Mouse (Mus musculus) midbrain, embryonic 13.5 days (tissue): Measurements from ENCODE around the gene Nhsl1. TPM values are rescaled to one million over a fixed set of nuclear protein-coding genes. Genes with fewer than 3 reads are reported as not detected.

Experiments used
- ATAC-seq: fragments of 200-750 bp; cut with Nextera tagmentation; 2 replicates; pipeline ENCODE4 v1.8.0; 2017; ENCODE audit warnings: mild to moderate bottlenecking, moderate TSS enrichment, moderate library complexity
- H3K27ac ChIP-seq: fragments of 300-500 bp; sonication (generic); 2 replicates; pipeline ENCODE4 v1.5.1; 2015; ENCODE audit warnings: inconsistent platforms, mild to moderate bottlenecking, moderate library complexity
- H3K27me3 ChIP-seq: fragments of 300-500 bp; sonication (generic); 2 replicates; pipeline ENCODE4 v1.6.1; 2015; ENCODE audit warnings: mild to moderate bottlenecking, inconsistent platforms
- H3K36me3 ChIP-seq: fragments of 300-500 bp; sonication (generic); 2 replicates; pipeline ENCODE4 v1.6.1; 2015; ENCODE audit warnings: mild to moderate bottlenecking, inconsistent platforms
- H3K4me1 ChIP-seq: fragments of 300-500 bp; sonication (generic); replicated peaks from 2 replicates; pipeline ENCODE4 v1.6.1; 2015; ENCODE audit warnings: inconsistent platforms
- H3K4me2 ChIP-seq: fragments of 300-500 bp; sonication (generic); replicated peaks from 2 replicates; pipeline ENCODE4 v1.6.1; 2015; ENCODE audit warnings: moderate library complexity, mild to moderate bottlenecking, inconsistent platforms
- H3K4me3 ChIP-seq: fragments of 300-500 bp; sonication (generic); replicated peaks from 2 replicates; pipeline ENCODE4 v1.5.1; 2015; ENCODE audit warnings: mild to moderate bottlenecking, inconsistent platforms
- H3K9ac ChIP-seq: fragments of 300-500 bp; sonication (generic); replicated peaks from 2 replicates; pipeline ENCODE4 v1.6.1; 2015; ENCODE audit warnings: mild to moderate bottlenecking, inconsistent platforms
- H3K9me3 ChIP-seq: fragments of 300-500 bp; sonication (generic); 2 replicates; pipeline ENCODE4 v1.6.1; 2016; ENCODE audit warnings: mild to moderate bottlenecking, inconsistent platforms
- WGBS: fragments of 180-500 bp; shearing (Covaris S2); methylation state at CpG from one replicate; pipeline ENCODE4 v1.1.7; 2015; 5-methylcytosine and 5-hydroxymethylcytosine counted together
- polyA plus RNA-seq: library from polyadenylated mRNA; unstranded; fragments of >200 nt; fragmentation: Nextera tagmentation; extraction: Ambion mirVana; gene quantifications from 2 replicates; pipeline ENCODE4 v1.2.1, GENCODE M21; 2015

Nhsl1 gene
- polyA plus RNA-seq, result 14.3 TPM in 2 replicates

DNA sequence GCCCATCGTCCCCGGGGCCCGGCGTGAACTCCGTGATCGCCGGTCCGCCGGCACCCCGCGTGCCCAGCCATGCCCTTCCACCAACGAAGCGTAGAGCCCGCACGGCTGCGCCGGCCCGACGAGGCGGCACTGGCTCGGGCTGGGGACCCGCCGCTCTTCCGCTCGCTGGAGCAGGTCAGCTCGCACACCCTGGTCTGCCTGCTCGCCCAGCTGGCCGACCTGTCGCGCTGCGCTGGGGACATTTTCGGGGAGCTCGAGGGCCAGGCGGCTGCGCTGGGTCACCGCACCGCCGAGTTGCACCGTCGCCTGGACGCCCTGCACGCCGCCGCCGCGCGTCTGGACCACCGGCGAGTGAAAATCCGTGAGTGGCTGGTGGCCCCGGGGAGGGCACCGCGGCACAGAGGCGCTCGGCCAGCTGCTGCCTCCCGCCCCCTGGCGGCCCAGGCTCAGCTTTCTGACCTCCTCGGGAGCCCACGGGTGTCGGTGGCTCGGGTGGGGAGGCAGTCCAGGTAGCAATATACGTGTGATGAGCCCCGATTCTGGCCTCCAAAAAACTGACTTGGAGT is at the start of gene Nhsl1:
Nhsl1 (plus strand) TSS at position 70 of the 566 bp plus-strand sequence.
- under 1% methylated on average over 56 of the region's 63 CpGs for WGBS
- peak; percentile 86 for ATAC-seq
- H3K4me1 ChIP-seq, result peaks cover 10% of the 10 kb centered on the region

DNA sequence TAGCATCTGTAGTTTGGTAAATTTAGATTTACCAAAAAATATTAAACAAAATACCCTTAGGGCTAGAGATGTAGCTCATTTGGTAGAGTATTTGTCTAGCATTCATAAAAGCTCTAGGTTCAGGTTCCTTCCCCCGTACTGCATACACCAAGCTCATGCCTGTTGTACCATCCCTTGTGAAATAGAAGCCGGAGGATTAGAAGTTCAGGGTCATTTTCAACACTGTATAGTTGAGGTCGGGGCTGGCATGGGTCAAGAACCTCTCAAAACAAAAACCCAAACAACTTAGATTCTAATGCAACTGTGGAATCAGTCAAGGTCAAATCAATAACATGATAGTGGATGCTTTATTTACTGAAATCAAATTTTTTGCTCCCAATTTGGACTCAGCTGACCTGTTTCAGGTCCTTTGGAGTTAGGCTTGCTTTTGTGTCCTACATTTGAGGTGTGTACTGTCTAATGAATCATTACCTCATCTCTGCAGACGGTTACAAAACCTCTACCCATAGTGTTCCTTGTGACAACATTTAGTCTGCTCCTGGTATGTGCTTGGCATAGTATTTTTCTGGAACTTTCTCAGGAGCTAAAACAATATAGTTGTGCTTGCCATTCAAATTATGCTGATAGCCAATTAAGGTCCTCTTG is 42.6 kb upstream of the Nhsl1 start:
- Histone ChIP-seq H3K4me3 (no peak overlapping the region), H3K9me3 (0 out of 2 replicates have a peak, but pooled peaks cover 4% of the 10 kb centered on the region), H3K9ac (no peak overlapping the region), H3K27me3 (no peaks in the 10 kb centered on the region), H3K36me3 (no peaks in the 10 kb centered on the region), H3K4me1 (no peaks in the 10 kb centered on the region), H3K27ac (no peak overlapping the region), H3K4me2 (no peak overlapping the region)
- WGBS, result 91% methylated on average over 4 of the region's 4 CpGs
- no peak for ATAC-seq

More for the DNA sequence above, at the start of gene Nhsl1:
- Histone ChIP-seq H3K4me3 (peak within 1 kb of the TSS; percentile 74), H3K27ac (peak within 1 kb of the TSS; percentile 44), H3K9ac (peak within 1 kb of the TSS; percentile 80), H3K27me3 (peaks cover 19% of the 10 kb centered on the region; the same call in 1 of the 2 replicates), H3K36me3 (no peaks in the 10 kb centered on the region), H3K4me2 (peak within 1 kb of the TSS; percentile 95), H3K9me3 (no peaks in the 10 kb centered on the region)

DNA sequence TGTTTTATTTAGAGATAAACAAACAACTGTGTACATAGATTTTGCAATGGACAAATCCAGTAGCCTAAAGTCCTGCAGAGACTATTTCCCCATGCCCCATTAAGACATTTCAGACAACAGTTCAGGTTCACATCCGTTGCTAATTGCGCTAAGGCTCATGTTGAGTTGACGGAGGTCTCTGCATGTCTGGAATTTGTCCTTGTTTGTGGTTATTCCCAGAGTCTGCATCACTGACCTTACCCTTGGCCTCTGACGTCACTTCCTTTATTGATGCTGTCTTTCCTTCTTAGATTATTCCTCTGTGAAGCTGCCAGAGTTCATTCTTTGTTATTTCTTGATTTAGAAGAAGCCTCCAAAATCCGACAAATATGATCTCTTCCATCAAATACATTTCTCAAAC is 34.8 kb upstream of the Nhsl1 start:
- H3K36me3 ChIP-seq, result no peaks in the 10 kb centered on the region
- H3K27ac ChIP-seq, result no peak overlapping the region
- H3K4me2 ChIP-seq, result no peak overlapping the region
- 86% methylated on average over 5 of the region's 5 CpGs for WGBS
- no peak overlapping the region for H3K4me3 ChIP-seq
- H3K9ac ChIP-seq, result no peak overlapping the region
- ATAC-seq, result no peak
- no peaks in the 10 kb centered on the region for H3K27me3 ChIP-seq
- no peaks in the 10 kb centered on the region for H3K9me3 ChIP-seq
- no peaks in the 10 kb centered on the region for H3K4me1 ChIP-seq

DNA sequence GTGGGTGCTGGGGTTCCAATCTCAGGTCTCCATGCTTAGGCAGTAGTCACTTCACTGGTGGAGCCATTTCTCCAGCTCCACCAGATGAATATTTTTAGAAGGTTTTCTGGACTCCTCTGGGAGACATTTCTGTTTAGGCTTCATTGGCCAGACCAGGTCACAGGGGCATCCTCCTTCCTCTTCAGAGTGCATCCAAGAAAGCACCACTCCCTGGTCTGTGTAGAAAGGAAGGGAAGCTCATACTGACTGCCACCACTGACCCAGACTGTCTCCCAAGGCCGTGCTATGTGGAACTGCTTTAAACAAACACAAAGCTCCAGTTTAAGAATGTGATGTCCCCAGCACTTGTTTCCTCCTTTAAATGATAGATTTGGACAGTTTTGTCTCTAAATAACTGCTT is 29.3 kb upstream of the Nhsl1 start:
- H3K4me1 ChIP-seq, result no peaks in the 10 kb centered on the region
- no peak for ATAC-seq
- no peak overlapping the region for H3K9ac ChIP-seq
- WGBS, result 92% methylated on average over 1 of the region's 1 CpGs
- no peaks in the 10 kb centered on the region for H3K9me3 ChIP-seq
- no peak overlapping the region for H3K4me3 ChIP-seq
- no peaks in the 10 kb centered on the region for H3K36me3 ChIP-seq
- no peak overlapping the region for H3K4me2 ChIP-seq
- no peaks in the 10 kb centered on the region for H3K27me3 ChIP-seq
- no peak overlapping the region for H3K27ac ChIP-seq

DNA sequence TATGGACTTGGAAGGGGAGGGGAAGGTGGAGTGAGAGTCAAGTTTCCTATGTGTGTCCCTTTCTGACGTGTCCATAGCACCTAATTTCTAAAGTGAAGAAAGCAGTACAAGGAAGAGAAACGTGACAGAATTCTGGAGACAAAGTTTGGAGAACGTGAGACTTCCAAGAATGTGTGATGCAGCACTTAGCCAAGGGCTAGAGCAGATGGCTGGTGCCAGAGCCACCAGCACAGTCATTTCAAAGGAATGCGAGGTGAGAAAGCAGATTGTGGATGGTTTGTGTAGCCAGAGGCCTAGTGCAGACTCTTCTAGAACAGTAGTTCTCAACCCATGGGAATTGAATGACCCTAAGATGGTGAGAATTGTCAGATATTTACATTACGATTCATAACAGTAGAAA is 13.7 kb upstream of the Nhsl1 start:
- no peaks in the 10 kb centered on the region for H3K36me3 ChIP-seq
- no peak overlapping the region for H3K4me2 ChIP-seq
- H3K9ac ChIP-seq, result no peak overlapping the region
- no peaks in the 10 kb centered on the region for H3K9me3 ChIP-seq
- H3K4me1 ChIP-seq, result no peaks in the 10 kb centered on the region
- no peak overlapping the region for H3K27ac ChIP-seq
- no peak for ATAC-seq
- WGBS, result 87% methylated on average over 5 of the region's 5 CpGs
- no peak overlapping the region for H3K4me3 ChIP-seq
- no peaks in the 10 kb centered on the region for H3K27me3 ChIP-seq

DNA sequence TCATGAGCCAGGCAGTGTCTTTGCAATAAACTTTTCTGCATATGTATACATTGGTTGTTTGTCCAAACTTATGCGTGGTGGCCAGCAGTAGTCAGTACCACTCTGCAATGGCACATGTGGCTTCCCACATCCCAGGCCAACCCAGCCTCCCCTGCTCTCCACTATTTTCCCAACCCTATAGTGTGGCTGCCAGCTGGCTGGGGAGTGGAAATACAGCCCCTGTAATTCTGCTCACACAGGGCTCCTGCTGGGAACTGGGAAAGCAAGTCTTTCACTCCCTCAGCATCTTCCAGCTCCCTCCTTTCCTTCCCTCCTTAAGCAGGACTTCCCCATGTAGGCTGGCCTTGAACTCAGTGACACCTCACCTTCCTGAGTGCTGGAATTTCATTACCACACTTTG is 3.7 kb upstream of the Nhsl1 start:
- WGBS, result 87% methylated on average over 1 of the region's 1 CpGs
- no peak overlapping the region for H3K4me3 ChIP-seq
- no peak overlapping the region for H3K27ac ChIP-seq
- no peak for ATAC-seq
- H3K4me1 ChIP-seq, result peaks cover 10% of the 10 kb centered on the region
- H3K27me3 ChIP-seq, result peaks cover 19% of the 10 kb centered on the region; the same call in 1 of the 2 replicates
- H3K4me2 ChIP-seq, result no peak overlapping the region
- no peak overlapping the region for H3K9ac ChIP-seq
- no peaks in the 10 kb centered on the region for H3K9me3 ChIP-seq
- H3K36me3 ChIP-seq, result no peaks in the 10 kb centered on the region

DNA sequence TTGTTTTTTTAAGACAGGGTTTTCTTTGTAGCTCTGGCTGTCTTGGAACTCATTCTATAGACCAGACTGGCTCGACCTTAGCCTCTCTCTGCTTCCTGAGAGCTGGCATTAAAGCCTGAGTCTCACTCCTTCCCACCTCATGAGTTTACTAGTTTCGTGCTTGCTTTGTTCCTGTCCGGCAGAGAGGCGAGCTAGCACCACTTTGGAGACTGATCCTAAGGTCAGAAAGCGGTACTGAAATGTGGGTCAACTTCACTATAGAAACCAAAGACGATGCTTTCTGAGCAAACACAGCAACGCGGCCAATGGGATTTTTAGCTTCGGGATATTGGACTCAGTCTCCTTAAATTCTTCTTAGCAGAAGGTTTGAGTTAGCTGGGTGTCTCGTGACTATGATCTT is 1.3 kb upstream of the Nhsl1 start:
- H3K9ac ChIP-seq, result no peak overlapping the region
- H3K36me3 ChIP-seq, result no peaks in the 10 kb centered on the region
- no peaks in the 10 kb centered on the region for H3K9me3 ChIP-seq
- no peak overlapping the region for H3K27ac ChIP-seq
- H3K4me1 ChIP-seq, result peaks cover 10% of the 10 kb centered on the region
- 49% methylated on average over 10 of the region's 10 CpGs for WGBS
- H3K27me3 ChIP-seq, result peaks cover 19% of the 10 kb centered on the region; the same call in 1 of the 2 replicates
- ATAC-seq, result no peak
- H3K4me2 ChIP-seq, result peak overlapping the region; percentile 95
- H3K4me3 ChIP-seq, result no peak overlapping the region

DNA sequence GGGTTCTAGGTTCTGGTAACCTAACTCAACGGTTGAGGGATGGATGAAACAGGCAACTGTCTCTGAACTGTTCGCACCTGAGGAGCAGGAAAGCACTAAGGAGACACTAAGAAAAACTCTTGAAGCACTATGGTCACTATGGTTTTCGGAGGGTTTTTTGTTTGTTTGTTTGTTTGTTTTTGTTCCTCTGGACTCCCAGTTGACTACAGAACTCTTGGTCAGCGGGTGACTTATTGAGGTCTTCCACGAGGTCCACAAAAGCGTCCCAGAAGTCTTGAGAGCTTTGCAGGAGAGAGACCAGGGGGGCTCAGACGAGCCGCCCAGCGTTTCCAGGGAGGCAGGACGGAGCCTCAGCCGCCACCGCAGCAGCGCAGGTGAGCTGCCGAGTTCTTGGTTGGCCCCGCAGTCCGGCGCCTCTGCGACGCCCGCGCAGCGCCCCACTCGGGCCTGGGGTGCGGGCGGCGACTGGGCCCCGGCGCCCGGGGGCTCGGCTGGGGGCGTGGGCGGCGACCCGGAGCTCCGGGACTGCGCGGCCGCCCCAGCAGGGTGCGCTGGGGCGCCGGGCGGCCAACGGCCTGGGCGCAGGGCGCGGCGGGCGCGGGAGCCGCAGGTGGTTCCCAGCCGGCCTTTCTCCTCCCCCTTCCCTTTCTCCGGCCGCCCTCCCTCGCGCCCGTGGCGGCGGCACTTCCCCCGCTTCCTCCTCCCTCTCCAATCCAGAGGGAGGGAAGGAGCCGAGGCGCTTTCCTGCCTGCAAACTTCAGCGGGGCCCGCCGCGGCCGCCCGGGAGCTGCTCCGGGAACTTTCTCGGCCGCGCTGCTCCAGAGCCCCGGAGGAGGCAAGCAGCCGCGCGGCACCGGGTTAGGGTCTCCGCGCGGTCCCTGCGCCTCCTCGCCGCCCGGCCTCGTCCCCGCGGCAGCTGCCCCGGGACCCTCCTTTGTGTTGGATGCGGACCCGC is 547 bp upstream of the Nhsl1 start:
- peak overlapping the region; percentile 80 for H3K9ac ChIP-seq
- no peaks in the 10 kb centered on the region for H3K36me3 ChIP-seq
- ATAC-seq, result peak; percentile 82
- peak overlapping the region; percentile 44 for H3K27ac ChIP-seq
- peaks cover 10% of the 10 kb centered on the region for H3K4me1 ChIP-seq
- peaks cover 19% of the 10 kb centered on the region; the same call in 1 of the 2 replicates for H3K27me3 ChIP-seq
- H3K4me3 ChIP-seq, result peak overlapping the region; percentile 74
- H3K4me2 ChIP-seq, result peak overlapping the region; percentile 95
- H3K9me3 ChIP-seq, result no peaks in the 10 kb centered on the region
- WGBS, result 2% methylated on average over 67 of the region's 89 CpGs

DNA sequence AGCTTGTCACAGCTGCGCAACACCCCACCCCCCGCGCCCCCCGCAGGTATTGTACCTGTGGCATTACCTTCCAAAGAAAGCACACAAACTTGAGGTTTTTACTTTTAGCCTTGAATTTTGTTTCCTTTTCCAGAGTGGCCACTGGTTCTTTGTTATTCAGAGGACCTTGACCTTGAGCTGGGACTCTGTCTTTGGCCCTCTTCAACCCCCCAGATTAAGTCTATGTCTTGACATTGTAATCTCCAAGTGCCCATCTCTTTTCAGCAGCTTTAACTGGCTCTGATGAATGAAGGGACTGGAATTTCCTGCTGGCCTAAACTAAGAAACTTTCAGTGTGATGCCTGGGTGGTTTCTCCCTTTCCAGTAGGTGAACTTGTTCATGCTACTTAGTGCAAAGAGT is 906 bp downstream of the Nhsl1 start:
- ATAC-seq, result no peak
- H3K4me2 ChIP-seq, result peak overlapping the region; percentile 95
- H3K9me3 ChIP-seq, result no peaks in the 10 kb centered on the region
- peak overlapping the region; percentile 74 for H3K4me3 ChIP-seq
- WGBS, result 29% methylated on average over 4 of the region's 4 CpGs
- H3K4me1 ChIP-seq, result peaks cover 10% of the 10 kb centered on the region
- H3K27me3 ChIP-seq, result peaks cover 19% of the 10 kb centered on the region; the same call in 1 of the 2 replicates
- no peak overlapping the region for H3K27ac ChIP-seq
- no peaks in the 10 kb centered on the region for H3K36me3 ChIP-seq
- peak overlapping the region; percentile 80; the same call in 1 of the 2 replicates for H3K9ac ChIP-seq

DNA sequence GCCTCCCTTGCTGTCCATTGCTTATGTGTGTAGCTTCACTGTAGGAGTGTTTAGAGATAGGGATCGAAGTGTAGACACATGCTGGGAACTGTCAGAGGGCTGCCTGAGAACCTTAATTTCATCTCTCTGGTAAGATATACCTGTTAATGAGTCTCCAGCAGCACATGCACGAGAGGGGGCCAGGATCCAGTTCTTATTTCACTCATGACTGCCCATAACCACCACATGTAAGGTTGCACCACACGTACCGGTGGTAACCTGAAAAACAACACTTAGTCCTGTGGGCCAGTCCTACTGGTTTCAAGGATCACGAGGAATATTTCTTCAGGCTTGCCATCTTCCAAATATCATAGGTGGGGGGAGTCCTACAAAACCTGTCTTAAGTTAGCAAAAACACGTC is 3.1 kb downstream of the Nhsl1 start:
- H3K9me3 ChIP-seq, result no peaks in the 10 kb centered on the region
- no peak overlapping the region for H3K4me3 ChIP-seq
- 93% methylated on average over 6 of the region's 6 CpGs for WGBS
- no peak overlapping the region for H3K27ac ChIP-seq
- no peak for ATAC-seq
- peaks cover 10% of the 10 kb centered on the region for H3K4me1 ChIP-seq
- no peaks in the 10 kb centered on the region for H3K36me3 ChIP-seq
- H3K9ac ChIP-seq, result no peak overlapping the region
- no peak overlapping the region for H3K4me2 ChIP-seq
- H3K27me3 ChIP-seq, result peaks cover 16% of the 10 kb centered on the region; the same call in 1 of the 2 replicates

DNA sequence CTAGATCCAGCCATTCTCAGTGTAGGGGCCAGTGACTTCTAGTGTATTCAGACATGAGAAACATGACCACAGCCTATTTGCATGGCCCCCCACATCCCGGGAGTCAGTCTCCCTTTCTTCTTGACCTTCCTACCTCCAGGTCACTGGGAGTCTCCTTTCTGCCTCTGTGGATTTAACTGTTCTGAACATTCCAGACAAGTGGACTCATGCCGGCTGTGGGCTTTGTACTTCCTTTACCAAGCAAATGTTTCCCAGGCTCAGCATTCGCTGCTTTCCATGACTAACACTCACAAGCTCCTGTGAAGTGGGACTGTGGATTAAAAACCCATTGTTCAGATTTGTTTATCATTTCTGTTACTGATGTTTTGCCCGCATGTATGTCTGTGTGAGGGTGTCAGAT is 4.9 kb downstream of the Nhsl1 start:
- Histone ChIP-seq H3K4me2 (no peak overlapping the region), H3K27me3 (peaks cover 7% of the 10 kb centered on the region), H3K36me3 (no peaks in the 10 kb centered on the region), H3K27ac (no peak overlapping the region), H3K9me3 (no peaks in the 10 kb centered on the region), H3K4me1 (peaks cover 6% of the 10 kb centered on the region), H3K4me3 (no peak overlapping the region), H3K9ac (no peak overlapping the region)
- WGBS, result 24% methylated on average over 4 of the region's 4 CpGs
- no peak for ATAC-seq
